Mouse (Mus musculus) E14TG2a.4 (cell line): ENCODE measurements at regions not wholly inside any gene's neighbourhood (a gene's known extent, or its start where the extent isn't known, plus 50 kb on each side); places are given as distances from the start of the nearest gene placed in this dataset.

Experiments used
- H3K27me3 ChIP-seq: 2 replicates; pipeline ENCODE4 v1.6.1; 2014; ENCODE audit warnings: low read length, control low read depth; ENCODE audit not compliant: insufficient read depth
- H3K36me3 ChIP-seq: 2 replicates; pipeline ENCODE4 v1.6.1; 2014; ENCODE audit warnings: low read length, control low read depth; ENCODE audit not compliant: insufficient read depth
- H3K4me1 ChIP-seq: replicated peaks from 2 replicates; pipeline ENCODE4 v1.6.1; 2014; ENCODE audit warnings: low read depth, low read length, control low read depth
- H3K4me3 ChIP-seq: replicated peaks from 2 replicates; pipeline ENCODE4 v1.5.1; 2014; ENCODE audit warnings: mild to moderate bottlenecking, low read length
- H3K9me3 ChIP-seq: 2 replicates; pipeline ENCODE4 v1.6.1; 2014; ENCODE audit warnings: low read length, control low read depth
- CTCF ChIP-seq: conservative IDR thresholded peaks from 2 replicates; pipeline ENCODE4 v1.5.1; 2014; ENCODE audit warnings: low read length
- NANOG ChIP-seq: IDR thresholded peaks from 2 replicates; pipeline ENCODE4 v1.6.1; 2014; ENCODE audit warnings: borderline replicate concordance, low read length, mixed read lengths
- POU5F1 ChIP-seq: IDR thresholded peaks from 2 replicates; pipeline ENCODE4 v1.6.1; 2014; ENCODE audit warnings: low read length, borderline replicate concordance

- peaks cover 3% of the 10 kb centered on the region; the same call in 1 of the 2 replicates for H3K27me3 ChIP-seq
- no peaks in the 10 kb centered on the region for H3K9me3 ChIP-seq
- H3K36me3 ChIP-seq = no peaks in the 10 kb centered on the region
- TF ChIP-seq CTCF (no peak), POU5F1 (no peak), NANOG (no peak)
- H3K4me1 ChIP-seq = no peaks in the 10 kb centered on the region
- H3K4me3 ChIP-seq = no peak overlapping the region
These were observed 50.3 kb upstream of the Akt3 start for GRCm38 (mm10) chr1:177308213-177308872.
